Mouse (Mus musculus): ENCODE measurements around the gene Zpr1. TPM values are rescaled to one million over a fixed set of nuclear protein-coding genes. Genes with fewer than 3 reads are reported as not detected.
A peak's percentile ranks its signal among the peaks of the same experiment; 100 is the strongest.

Gene Zpr1
- polyA plus RNA-seq, 1 experiment: 28.7 TPM

DNA sequence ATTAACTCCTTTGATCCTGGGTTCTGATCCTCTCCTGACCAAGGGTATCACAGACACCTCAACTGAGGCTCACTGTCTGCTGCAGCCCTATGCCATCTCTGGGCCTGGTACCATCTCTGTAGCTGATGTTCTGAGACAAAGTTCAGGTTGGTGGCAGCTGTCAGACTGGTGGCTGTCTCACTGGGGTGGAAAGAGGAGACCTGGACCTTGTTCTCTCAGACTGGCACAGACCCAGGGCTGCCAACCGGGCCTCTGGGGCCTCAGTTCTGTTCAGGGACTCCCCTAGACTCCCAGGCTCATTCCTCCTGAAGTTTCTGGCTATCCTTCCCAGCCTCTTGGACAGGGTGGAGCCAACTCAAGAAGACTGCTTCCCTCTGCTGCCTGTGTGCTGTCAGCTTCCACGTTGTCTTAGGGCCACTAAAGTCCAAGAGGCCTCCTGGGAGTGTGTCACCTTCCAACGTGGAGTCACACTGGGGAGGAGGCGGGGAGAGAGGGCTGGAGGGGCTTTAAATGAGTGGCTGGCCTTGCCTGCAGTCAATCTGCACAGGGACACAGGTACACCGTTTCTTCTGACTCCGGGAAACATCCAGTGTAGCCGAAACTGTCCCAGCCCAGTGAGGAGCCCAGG, 32.2 kb upstream of the Zpr1 start, which contains the start of gene Apoa4:
Apoa4 (plus strand) TSS at position 171 of the 628 bp plus-strand sequence.
- Histone ChIP-seq H3K27me3 (ENCODE audit: control insufficient read depth, insufficient read depth, low read length) (no peaks in the 10 kb centered on the region), H3K4me3 (ENCODE audit: control insufficient read depth, insufficient read depth, low read length) (no peak within 1 kb of the TSS), H3K4me1 (replicated peaks; ENCODE audit: control insufficient read depth, insufficient read depth, low read length) (no peaks in the 10 kb centered on the region), H3K36me3 (ENCODE audit: control insufficient read depth, insufficient read depth, low read length) (no peaks in the 10 kb centered on the region), H3K27ac (ENCODE audit: control insufficient read depth, insufficient read depth, low read length) (no peak within 1 kb of the TSS)
- no peak for DNase-seq
- WGBS: 76% methylated on average over 7 of the region's 7 CpGs
- TF ChIP-seq CTCF (IDR thresholded peaks at IDR 0.05; ENCODE audit: borderline replicate concordance, control insufficient read depth, extremely low read depth, insufficient read depth, low read length, poor library complexity) (no peak), POLR2A (IDR thresholded peaks at IDR 0.05; ENCODE audit: control insufficient read depth, extremely low read depth, insufficient read depth, low read length, poor library complexity) (no peak)

DNA sequence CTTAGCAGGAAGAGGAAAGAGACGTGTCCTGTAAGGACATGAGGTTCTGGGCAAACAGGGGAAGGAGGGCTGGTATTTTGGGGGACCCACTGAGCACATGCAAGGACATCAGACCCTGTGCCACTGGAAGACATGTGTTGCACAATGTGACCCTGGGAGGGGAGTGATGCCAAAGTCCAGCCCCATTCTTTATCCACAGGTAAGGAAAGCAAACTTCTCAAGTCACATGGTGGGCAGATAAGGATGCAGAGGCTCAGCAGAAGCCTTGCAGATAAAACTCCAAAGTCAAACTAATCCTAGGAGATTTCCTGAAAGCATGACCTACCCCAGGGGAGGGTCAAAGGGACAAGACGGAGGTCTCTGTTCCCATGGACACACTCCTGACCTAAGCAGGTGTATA, 31.0 kb upstream of the Zpr1 start:
- no peaks in the 10 kb centered on the region for H3K4me1 ChIP-seq (replicated peaks; ENCODE audit: control insufficient read depth, insufficient read depth, low read length)
- no peak for DNase-seq
- H3K36me3 ChIP-seq (ENCODE audit: control insufficient read depth, insufficient read depth, low read length): no peaks in the 10 kb centered on the region
- 91% methylated on average over 2 of the region's 2 CpGs for WGBS
- H3K27me3 ChIP-seq (ENCODE audit: control insufficient read depth, insufficient read depth, low read length): no peaks in the 10 kb centered on the region
- no peak overlapping the region for H3K4me3 ChIP-seq (ENCODE audit: control insufficient read depth, insufficient read depth, low read length)
- H3K27ac ChIP-seq (ENCODE audit: control insufficient read depth, insufficient read depth, low read length): no peak overlapping the region
- TF ChIP-seq CTCF (IDR thresholded peaks at IDR 0.05; ENCODE audit: borderline replicate concordance, control insufficient read depth, extremely low read depth, insufficient read depth, low read length, poor library complexity) (no peak), POLR2A (IDR thresholded peaks at IDR 0.05; ENCODE audit: control insufficient read depth, extremely low read depth, insufficient read depth, low read length, poor library complexity) (no peak)

DNA sequence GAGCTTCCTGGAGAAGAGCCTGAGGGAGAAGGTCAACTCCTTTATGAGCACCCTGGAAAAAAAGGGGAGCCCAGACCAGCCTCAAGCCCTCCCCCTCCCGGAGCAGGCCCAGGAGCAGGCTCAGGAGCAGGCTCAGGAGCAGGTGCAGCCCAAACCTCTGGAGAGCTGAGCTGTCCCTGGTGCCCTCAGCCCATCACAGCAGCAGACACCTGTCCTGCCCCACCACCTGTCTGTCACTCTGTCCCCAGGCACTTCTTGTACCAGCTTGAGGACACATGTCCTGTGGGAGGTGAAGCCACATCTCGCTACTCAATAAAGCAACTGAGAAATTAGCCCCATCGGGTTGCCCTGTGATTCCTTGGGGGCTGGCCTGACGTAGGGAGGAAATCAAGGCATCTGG, 29.7 kb upstream of the Zpr1 start:
- no peak for DNase-seq
- no peak for TF ChIP-seq POLR2A (IDR thresholded peaks at IDR 0.05; ENCODE audit: control insufficient read depth, extremely low read depth, insufficient read depth, low read length, poor library complexity)
- TF ChIP-seq CTCF (IDR thresholded peaks at IDR 0.05; ENCODE audit: borderline replicate concordance, control insufficient read depth, extremely low read depth, insufficient read depth, low read length, poor library complexity): no peak
- Histone ChIP-seq H3K27ac (ENCODE audit: control insufficient read depth, insufficient read depth, low read length) (no peak overlapping the region), H3K27me3 (ENCODE audit: control insufficient read depth, insufficient read depth, low read length) (no peaks in the 10 kb centered on the region), H3K4me1 (replicated peaks; ENCODE audit: control insufficient read depth, insufficient read depth, low read length) (no peaks in the 10 kb centered on the region), H3K36me3 (ENCODE audit: control insufficient read depth, insufficient read depth, low read length) (no peaks in the 10 kb centered on the region), H3K4me3 (ENCODE audit: control insufficient read depth, insufficient read depth, low read length) (no peak overlapping the region)
- 84% methylated on average over 4 of the region's 4 CpGs for WGBS

DNA sequence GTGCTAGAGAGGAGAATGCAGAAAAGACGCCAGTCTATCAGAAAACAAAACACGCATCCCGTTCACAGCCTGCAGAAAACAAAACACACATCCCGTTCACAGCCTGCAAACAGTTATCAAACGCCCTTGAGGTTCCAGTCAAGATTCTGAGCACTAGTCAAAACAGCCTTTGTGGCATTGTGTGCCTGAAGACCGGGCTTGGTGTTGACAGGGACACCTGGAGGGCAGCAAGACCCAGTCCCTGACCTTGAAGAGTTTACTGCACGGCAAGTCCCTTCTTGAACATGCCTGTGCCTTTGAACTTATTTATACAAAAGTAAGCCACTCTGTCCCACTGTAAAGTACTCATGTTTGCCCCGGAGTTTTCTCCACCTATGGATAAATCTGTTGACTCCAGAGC, 29.3 kb upstream of the Zpr1 start:
- WGBS: 82% methylated on average over 8 of the region's 8 CpGs
- no peaks in the 10 kb centered on the region for H3K36me3 ChIP-seq (ENCODE audit: control insufficient read depth, insufficient read depth, low read length)
- H3K27me3 ChIP-seq (ENCODE audit: control insufficient read depth, insufficient read depth, low read length): no peaks in the 10 kb centered on the region
- no peak overlapping the region for H3K4me3 ChIP-seq (ENCODE audit: control insufficient read depth, insufficient read depth, low read length)
- no peaks in the 10 kb centered on the region for H3K4me1 ChIP-seq (replicated peaks; ENCODE audit: control insufficient read depth, insufficient read depth, low read length)
- no peak for DNase-seq
- no peak overlapping the region for H3K27ac ChIP-seq (ENCODE audit: control insufficient read depth, insufficient read depth, low read length)
- no peak for TF ChIP-seq POLR2A (IDR thresholded peaks at IDR 0.05; ENCODE audit: control insufficient read depth, extremely low read depth, insufficient read depth, low read length, poor library complexity)
- TF ChIP-seq CTCF (IDR thresholded peaks at IDR 0.05; ENCODE audit: borderline replicate concordance, control insufficient read depth, extremely low read depth, insufficient read depth, low read length, poor library complexity): no peak

DNA sequence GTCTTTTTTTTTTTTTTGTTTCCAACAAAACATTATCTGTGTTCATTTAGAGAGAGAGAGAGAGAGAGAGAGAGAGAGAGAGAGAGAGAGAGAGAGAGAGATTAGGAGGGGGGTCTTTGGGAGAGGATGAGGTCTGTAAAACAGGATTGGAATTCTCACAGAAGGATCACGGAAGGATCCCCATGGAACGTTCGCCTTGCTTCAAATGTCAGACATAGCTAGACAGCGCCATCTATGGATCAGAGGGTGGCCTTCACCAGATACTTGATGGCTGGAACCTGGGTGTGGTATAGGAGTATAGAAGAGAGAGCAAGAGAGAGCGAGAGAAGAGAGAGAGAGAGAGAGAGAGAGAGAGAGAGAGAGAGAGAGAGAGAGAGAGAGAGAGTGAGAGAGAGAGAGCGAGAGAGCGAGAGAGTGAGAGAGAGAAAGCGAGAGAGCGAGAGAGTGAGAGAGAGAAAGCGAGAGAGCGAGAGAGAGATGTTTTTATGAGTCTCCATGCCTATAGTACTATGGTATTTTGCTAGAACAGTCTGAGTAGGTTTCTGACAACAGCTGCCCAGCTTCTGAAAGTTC, 26.0 kb upstream of the Zpr1 start:
- no peak overlapping the region for H3K27ac ChIP-seq (ENCODE audit: control insufficient read depth, insufficient read depth, low read length)
- H3K36me3 ChIP-seq (ENCODE audit: control insufficient read depth, insufficient read depth, low read length): no peaks in the 10 kb centered on the region
- DNase-seq: peak; percentile 46
- 34% methylated on average over 11 of the region's 11 CpGs for WGBS
- H3K4me3 ChIP-seq (ENCODE audit: control insufficient read depth, insufficient read depth, low read length): no peak overlapping the region
- H3K27me3 ChIP-seq (ENCODE audit: control insufficient read depth, insufficient read depth, low read length): no peaks in the 10 kb centered on the region
- H3K4me1 ChIP-seq (replicated peaks; ENCODE audit: control insufficient read depth, insufficient read depth, low read length): no peaks in the 10 kb centered on the region
- TF ChIP-seq CTCF (IDR thresholded peaks at IDR 0.05; ENCODE audit: borderline replicate concordance, control insufficient read depth, extremely low read depth, insufficient read depth, low read length, poor library complexity): no peak
- TF ChIP-seq POLR2A (IDR thresholded peaks at IDR 0.05; ENCODE audit: control insufficient read depth, extremely low read depth, insufficient read depth, low read length, poor library complexity): no peak

DNA sequence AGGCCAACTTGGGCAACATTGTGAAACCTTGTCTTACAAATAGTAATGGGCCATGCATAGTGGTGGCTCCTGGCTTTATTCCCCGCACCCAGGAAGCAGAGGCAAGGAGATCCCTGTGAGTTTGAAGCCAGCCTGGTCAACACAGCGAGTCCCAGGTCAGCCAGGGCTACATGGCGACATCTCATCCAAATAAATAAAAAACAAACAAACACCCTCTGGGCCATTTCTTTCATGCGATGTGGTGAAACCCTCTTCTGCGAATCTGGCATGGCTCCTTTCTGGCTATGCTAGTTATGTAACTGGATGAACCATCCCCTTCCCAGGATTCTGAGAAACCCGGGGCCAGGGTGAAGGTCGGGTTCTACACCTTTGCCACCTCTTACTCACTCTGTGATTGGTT, 16.7 kb upstream of the Zpr1 start:
- 95% methylated on average over 7 of the region's 7 CpGs for WGBS
- Histone ChIP-seq H3K36me3 (ENCODE audit: control insufficient read depth, insufficient read depth, low read length) (no peaks in the 10 kb centered on the region), H3K27ac (ENCODE audit: control insufficient read depth, insufficient read depth, low read length) (no peak overlapping the region), H3K4me3 (ENCODE audit: control insufficient read depth, insufficient read depth, low read length) (no peak overlapping the region), H3K4me1 (replicated peaks; ENCODE audit: control insufficient read depth, insufficient read depth, low read length) (no peaks in the 10 kb centered on the region), H3K27me3 (ENCODE audit: control insufficient read depth, insufficient read depth, low read length) (no peaks in the 10 kb centered on the region)
- TF ChIP-seq POLR2A (IDR thresholded peaks at IDR 0.05; ENCODE audit: control insufficient read depth, extremely low read depth, insufficient read depth, low read length, poor library complexity): no peak
- TF ChIP-seq CTCF (IDR thresholded peaks at IDR 0.05; ENCODE audit: borderline replicate concordance, control insufficient read depth, extremely low read depth, insufficient read depth, low read length, poor library complexity): no peak
- DNase-seq: no peak
